Mouse (Mus musculus): ENCODE data around the gene Slc23a3.

DNA sequence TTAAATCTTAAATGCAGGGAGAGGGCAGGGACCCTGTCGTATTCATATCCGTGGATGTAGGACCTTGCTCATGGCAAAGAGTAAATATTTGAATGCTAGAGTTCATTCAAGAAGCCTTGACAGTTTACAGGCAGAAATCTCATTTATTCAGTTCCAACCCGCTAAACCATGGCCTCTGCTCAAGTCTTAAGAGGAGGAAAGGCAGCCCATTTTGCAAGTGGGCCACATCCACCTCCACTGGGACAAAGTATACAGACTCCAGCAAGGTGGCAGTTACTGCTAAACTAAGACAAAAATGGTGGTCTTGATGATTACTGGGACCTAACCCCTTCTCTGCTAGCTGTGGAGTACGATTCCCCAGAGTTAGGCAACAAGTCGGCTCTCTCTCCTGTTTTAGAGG lies 8.3 kb downstream of the Slc23a3 start:
- TF ChIP-seq POLR2A (IDR thresholded peaks at IDR 0.05; ENCODE audit: low read depth, low read length) (no peak), CTCF (IDR thresholded peaks at IDR 0.05; ENCODE audit: extremely low read depth, insufficient read depth, insufficient read length, insufficient replicate concordance) (no peak)
